ENCODE assay signal across 17 mouse cellular contexts in the genomic region with DNA sequence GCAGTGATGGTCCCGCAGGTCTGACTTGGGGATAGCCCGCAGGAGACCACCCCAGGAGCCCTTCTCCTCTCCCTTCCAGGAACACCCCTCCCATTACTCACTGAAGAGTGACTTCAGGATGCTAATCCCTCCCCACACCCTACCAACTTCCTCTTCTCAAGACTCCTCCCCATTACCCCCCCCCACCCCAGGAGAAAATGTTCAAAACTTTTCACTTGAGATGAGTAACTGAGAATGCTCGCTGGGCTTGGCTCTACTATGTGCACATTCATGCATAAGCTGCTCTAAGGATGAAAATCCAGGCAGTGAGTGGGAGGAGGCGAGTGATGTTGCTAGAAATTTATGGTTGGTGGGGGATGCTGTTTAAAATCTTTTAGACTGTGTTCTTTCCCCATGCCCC. TPM values are rescaled to one million over a fixed set of nuclear protein-coding genes. Genes with fewer than 3 reads are reported as not detected.
DNase-seq lines count a peak whose midpoint lies in the region; ATAC-seq and TF ChIP-seq lines count a peak whose summit lies in the region.
"Had no signal": no experiment of that assay in that cellular context is flagged by ENCODE, and none has a peak within 500 bp of the region (broad histone marks: within the 10 kb centered on the region; RNA-seq: fewer than 3 reads in every experiment).

No protein-coding gene starts in this region.

- no peak overlapping the region for H3K4me3 ChIP-seq in midbrain, embryonic 11.5 days (ENCODE audit: low read depth, low read length)
- no peak overlapping the region for H3K4me3 ChIP-seq in midbrain, embryonic 13.5 days (replicated peaks)
- H3K4me3 ChIP-seq in intestine, postnatal 0 days (ENCODE audit: low read depth, low read length) = no peak overlapping the region

- peaks cover 4% of the 10 kb centered on the region; the same call in 1 of the 2 replicates for H3K4me1 ChIP-seq in midbrain, embryonic 11.5 days (ENCODE audit: control insufficient read depth, insufficient read depth, low read length)
- peaks cover 7% of the 10 kb centered on the region for H3K4me1 ChIP-seq in midbrain, embryonic 13.5 days (replicated peaks)
- peaks cover 4% of the 10 kb centered on the region; the same call in 1 of the 2 replicates for H3K4me1 ChIP-seq in intestine, postnatal 0 days (replicated peaks; ENCODE audit: control insufficient read depth, insufficient read depth, low read length)

- ATAC-seq in midbrain, embryonic 11.5 days (ENCODE audit: low FRiP score) = no peak
- ATAC-seq in midbrain, embryonic 13.5 days = no peak
- peak; percentile 11 for ATAC-seq in inflammation-experienced regulatory T-cells, adult 6 months
- ATAC-seq in intestine, postnatal 0 days = no peak

- H3K27ac ChIP-seq in midbrain, embryonic 11.5 days (ENCODE audit: low read depth, low read length) = no peak overlapping the region
- H3K27ac ChIP-seq in midbrain, embryonic 13.5 days = no peak overlapping the region
- H3K27ac ChIP-seq in intestine, postnatal 0 days (ENCODE audit: low read depth, low read length) = no peak overlapping the region
- H3K27ac ChIP-seq: liver, embryonic 14.5 days had no signal

- no peak for TF ChIP-seq CTCF in intestine, postnatal 0 days (IDR thresholded peaks at IDR 0.05; ENCODE audit: low read depth)

- no peak overlapping the region for H3K4me2 ChIP-seq in midbrain, embryonic 11.5 days
- no peak overlapping the region for H3K4me2 ChIP-seq in midbrain, embryonic 13.5 days (replicated peaks)
- H3K4me2 ChIP-seq in intestine, postnatal 0 days (replicated peaks; ENCODE audit: low read depth) = no peak overlapping the region

- H3K36me3 ChIP-seq in midbrain, embryonic 11.5 days (ENCODE audit: control insufficient read depth, insufficient read depth, low read length) = no peaks in the 10 kb centered on the region
- no peaks in the 10 kb centered on the region for H3K36me3 ChIP-seq in midbrain, embryonic 13.5 days
- no peaks in the 10 kb centered on the region for H3K36me3 ChIP-seq in intestine, postnatal 0 days (ENCODE audit: control insufficient read depth, insufficient read depth)
- H3K36me3 ChIP-seq: embryonic facial prominence, embryonic 13.5 days; G1E; stomach, embryonic 15.5 days had no signal

- H3K27me3 ChIP-seq in midbrain, embryonic 11.5 days (ENCODE audit: control insufficient read depth, insufficient read depth, low read length) = 0 out of 2 replicates have a peak, but pooled peaks cover 2% of the 10 kb centered on the region
- H3K27me3 ChIP-seq in midbrain, embryonic 13.5 days = peaks cover 10% of the 10 kb centered on the region
- H3K27me3 ChIP-seq in intestine, postnatal 0 days (replicated peaks; ENCODE audit: control insufficient read depth, insufficient read depth, low read length) = no peaks in the 10 kb centered on the region
- H3K27me3 ChIP-seq: embryonic facial prominence, embryonic 13.5 days; stomach, embryonic 15.5 days had no signal

- H3K9me3 ChIP-seq in midbrain, embryonic 11.5 days (ENCODE audit: control insufficient read depth, low read length) = no peaks in the 10 kb centered on the region
- no peaks in the 10 kb centered on the region for H3K9me3 ChIP-seq in midbrain, embryonic 13.5 days
- no peaks in the 10 kb centered on the region for H3K9me3 ChIP-seq in intestine, postnatal 0 days (ENCODE audit: control insufficient read depth)
- H3K9me3 ChIP-seq: embryonic facial prominence, embryonic 13.5 days; G1E; megakaryocyte, embryonic 14.5 days; stomach, embryonic 15.5 days had no signal

- DNase-seq in midbrain, embryonic 11.5 days (ENCODE audit: low spot score, missing footprints) = peak; percentile 69
- DNase-seq in Muller cell, postnatal 12 days (ENCODE audit: inconsistent ontology term) = peak; percentile 87
- no peak for DNase-seq in adrenal gland, adult 18-20 months (ENCODE audit: low spot score in 2 of 2)
- DNase-seq in layer of hippocampus, adult 9-11 months = no peak

- no peak overlapping the region for H3K9ac ChIP-seq in midbrain, embryonic 11.5 days (ENCODE audit: low read length)
- H3K9ac ChIP-seq in midbrain, embryonic 13.5 days (replicated peaks) = no peak overlapping the region
- no peak overlapping the region for H3K9ac ChIP-seq in intestine, postnatal 0 days (ENCODE audit: low read depth, low read length)
- H3K9ac ChIP-seq: liver, embryonic 14.5 days had no signal

- 53% methylated on average over 4 of the region's 4 CpGs for WGBS in midbrain, embryonic 11.5 days
- WGBS in midbrain, embryonic 13.5 days = 57% methylated on average over 4 of the region's 4 CpGs
- WGBS in intestine, postnatal 0 days = 68% methylated on average over 4 of the region's 4 CpGs

RNA-seq across cellular contexts. Expression of a gene that starts 0.6 kb away (rescaled TPM):
- polyA plus RNA-seq in midbrain, embryonic 11.5 days (2014; fragmentation: Nextera tagmentation; extraction: Ambion mirVana) = 24.5 and 25.1 TPM in 2 replicates
- polyA plus RNA-seq in midbrain, embryonic 13.5 days (2015; fragmentation: Nextera tagmentation; extraction: Ambion mirVana) = 19.7 and 25.0 TPM in 2 replicates
- polyA plus RNA-seq in inflammation-experienced regulatory T-cells, adult 6 months (2017; shearing (Covaris generic)) = 1,000 to 10,000 TPM in 1 of 3 experiments, 100 to 1,000 TPM in 2; 212 to 1,342 (median 247) TPM
- 374 and 424 TPM in 2 replicates for polyA plus RNA-seq in intestine, postnatal 0 days (2015; fragmentation: Nextera tagmentation; extraction: Ambion mirVana)
- 100 to 1,000 TPM in 1 of 2 experiments, 10 to 100 TPM in 1; 40.3 to 108 TPM for total RNA-seq in adrenal gland, adult 18-20 months (2021)
- total RNA-seq: G1E had no signal
- polyA plus RNA-seq: G1E had no signal

RNA-seq across cellular contexts. Expression of a gene that starts 3.7 kb away (rescaled TPM):
- polyA plus RNA-seq in midbrain, embryonic 11.5 days (2014; fragmentation: Nextera tagmentation; extraction: Ambion mirVana) = not detected in 2 replicates
- not detected in 2 replicates for polyA plus RNA-seq in midbrain, embryonic 13.5 days (2015; fragmentation: Nextera tagmentation; extraction: Ambion mirVana)
- polyA plus RNA-seq in inflammation-experienced regulatory T-cells, adult 6 months (2017; shearing (Covaris generic)) = not detected
- 4.1 and 5.6 TPM in 2 replicates for polyA plus RNA-seq in intestine, postnatal 0 days (2015; fragmentation: Nextera tagmentation; extraction: Ambion mirVana)
- total RNA-seq in adrenal gland, adult 18-20 months (2021) = not detected
- total RNA-seq: adrenal gland, postnatal 10 days; G1E; heart, postnatal 25 days; left cerebral cortex, postnatal 14 days had no signal
- polyA plus RNA-seq: embryonic facial prominence, embryonic 13.5 days; forebrain, embryonic 16.5 days; G1E; gonadal fat pad, adult 2 months; liver, embryonic 14.5 days had no signal

RNA-seq across cellular contexts. Expression of a gene that starts 8.5 kb away (rescaled TPM):
- 0.34 and 0.50 TPM in 2 replicates for polyA plus RNA-seq in midbrain, embryonic 11.5 days (2014; fragmentation: Nextera tagmentation; extraction: Ambion mirVana)
- polyA plus RNA-seq in midbrain, embryonic 13.5 days (2015; fragmentation: Nextera tagmentation; extraction: Ambion mirVana) = 0.83 and 1.1 TPM in 2 replicates
- 100 to 1,000 TPM in 1 of 3 experiments, 10 to 100 TPM in 2; 65.2 to 589 (median 72.0) TPM for polyA plus RNA-seq in inflammation-experienced regulatory T-cells, adult 6 months (2017; shearing (Covaris generic))
- 8.6 and 8.7 TPM in 2 replicates for polyA plus RNA-seq in intestine, postnatal 0 days (2015; fragmentation: Nextera tagmentation; extraction: Ambion mirVana)
- total RNA-seq in adrenal gland, adult 18-20 months (2021) = 10 to 100 TPM in 1 of 2 experiments, 1 to 10 TPM in 1; 5.1 to 14.9 TPM
- total RNA-seq: G1E had no signal
- polyA plus RNA-seq: G1E had no signal

RNA-seq across cellular contexts. Expression of a gene that starts 10.4 kb away (rescaled TPM):
- not detected in 2 replicates for polyA plus RNA-seq in midbrain, embryonic 11.5 days (2014; fragmentation: Nextera tagmentation; extraction: Ambion mirVana)
- not detected in 2 replicates for polyA plus RNA-seq in midbrain, embryonic 13.5 days (2015; fragmentation: Nextera tagmentation; extraction: Ambion mirVana)
- polyA plus RNA-seq in inflammation-experienced regulatory T-cells, adult 6 months (2017; shearing (Covaris generic)) = not detected
- polyA plus RNA-seq in intestine, postnatal 0 days (2015; fragmentation: Nextera tagmentation; extraction: Ambion mirVana) = not detected in 2 replicates
- not detected for total RNA-seq in adrenal gland, adult 18-20 months (2021)
- total RNA-seq: adrenal gland, postnatal 10 days; G1E; heart, postnatal 25 days; left cerebral cortex, postnatal 14 days had no signal
- polyA plus RNA-seq: embryonic facial prominence, embryonic 13.5 days; forebrain, embryonic 16.5 days; G1E; gonadal fat pad, adult 2 months; liver, embryonic 14.5 days; stomach, embryonic 15.5 days had no signal

RNA-seq across cellular contexts. Expression of a gene that starts 22.0 kb away (rescaled TPM):
- polyA plus RNA-seq in midbrain, embryonic 11.5 days (2014; fragmentation: Nextera tagmentation; extraction: Ambion mirVana) = not detected in 2 replicates
- not detected in 2 replicates for polyA plus RNA-seq in midbrain, embryonic 13.5 days (2015; fragmentation: Nextera tagmentation; extraction: Ambion mirVana)
- 1 to 10 TPM in 1 of 3 experiments, not detected in 2; 2.6 TPM for polyA plus RNA-seq in inflammation-experienced regulatory T-cells, adult 6 months (2017; shearing (Covaris generic))
- polyA plus RNA-seq in intestine, postnatal 0 days (2015; fragmentation: Nextera tagmentation; extraction: Ambion mirVana) = not detected in 2 replicates
- not detected for total RNA-seq in adrenal gland, adult 18-20 months (2021)
- total RNA-seq: adrenal gland, postnatal 10 days; G1E; heart, postnatal 25 days; left cerebral cortex, postnatal 14 days had no signal
- polyA plus RNA-seq: embryonic facial prominence, embryonic 13.5 days; forebrain, embryonic 16.5 days; G1E; gonadal fat pad, adult 2 months; liver, embryonic 14.5 days; stomach, embryonic 15.5 days had no signal

Comparison
In these comparisons a context has a peak if more than half of its experiments do, and no peak if none do; other contexts are left out.
1. DNase-seq: peak in midbrain, embryonic 11.5 days (single experiment) and Muller cell, postnatal 12 days (single experiment); none in adrenal gland, adult 18-20 months (0 of 2) and layer of hippocampus, adult 9-11 months (single experiment).